Mouse (Mus musculus) hindbrain, embryonic 10.5 days (tissue): ENCODE measurements around the gene Tpr. TPM values are rescaled to one million over a fixed set of nuclear protein-coding genes. Genes with fewer than 3 reads are reported as not detected.

Experiments
- DNase-seq: peaks from one replicate; pipeline ENCODE4 v3.0.0-alpha.2; 2017; ENCODE audit warnings: low spot score
- H3K27ac ChIP-seq: fragments of 300-500 bp; sonication (generic); 2 replicates; pipeline ENCODE4 v1.5.1; 2016; ENCODE audit warnings: mild to moderate bottlenecking, moderate library complexity
- H3K27me3 ChIP-seq: fragments of 300-500 bp; sonication (generic); 2 replicates; pipeline ENCODE4 v1.6.1; 2016; ENCODE audit warnings: mild to moderate bottlenecking; ENCODE audit not compliant: poor library complexity, insufficient read depth, severe bottlenecking
- H3K36me3 ChIP-seq: fragments of 300-500 bp; sonication (generic); 2 replicates; pipeline ENCODE4 v1.6.1; 2016; ENCODE audit warnings: mild to moderate bottlenecking, moderate library complexity
- H3K4me1 ChIP-seq: fragments of 300-500 bp; sonication (generic); replicated peaks from 2 replicates; pipeline ENCODE4 v1.6.1; 2016; ENCODE audit warnings: mild to moderate bottlenecking
- H3K4me3 ChIP-seq: fragments of 300-500 bp; sonication (generic); 2 replicates; pipeline ENCODE4 v1.5.1; 2016; ENCODE audit warnings: mild to moderate bottlenecking, moderate library complexity
- H3K9me3 ChIP-seq: fragments of 300-500 bp; sonication (generic); 2 replicates; pipeline ENCODE4 v1.6.1; 2016; ENCODE audit warnings: mild to moderate bottlenecking, moderate library complexity
- WGBS: fragments of 180-500 bp; shearing (Covaris S2); methylation state at CpG from one replicate; pipeline ENCODE4 v1.1.7; 2016; 5-methylcytosine and 5-hydroxymethylcytosine counted together
- polyA plus RNA-seq: library from polyadenylated mRNA; unstranded; fragments of >200 nt; fragmentation: Nextera tagmentation; extraction: Ambion mirVana; gene quantifications from 2 replicates; pipeline ENCODE4 v1.2.1, GENCODE M21; 2016

Tpr gene
- polyA plus RNA-seq, 1 experiment from 2014 or later = 114 TPM

DNA sequence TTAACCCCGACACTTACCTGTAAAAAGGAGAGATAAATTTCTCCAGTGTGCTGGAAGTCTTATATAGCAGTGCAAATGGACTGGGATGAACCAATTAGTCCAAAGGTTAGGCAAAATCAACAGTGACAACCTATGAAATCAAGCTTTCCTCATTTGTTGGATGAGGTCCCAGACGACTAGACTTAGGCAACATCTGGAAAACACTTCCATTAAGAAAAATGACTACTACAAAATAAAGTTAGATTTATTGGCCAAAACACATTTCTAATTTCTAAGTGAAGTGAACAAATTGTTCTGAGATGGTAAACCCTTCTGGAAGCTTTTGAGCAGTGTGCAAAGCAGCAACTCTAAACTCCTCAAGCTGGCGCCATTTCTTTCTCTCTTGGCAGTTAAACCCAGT lies 73.5 kb downstream of the Tpr start, which contains the start of gene Prg4:
Prg4 (minus strand) TSS at position 34 of the 400 bp plus-strand sequence.
- no peaks in the 10 kb centered on the region for H3K27me3 ChIP-seq
- no peak for DNase-seq
- no peaks in the 10 kb centered on the region for H3K9me3 ChIP-seq
- no peak within 1 kb of the TSS for H3K4me3 ChIP-seq
- H3K36me3 ChIP-seq = no peaks in the 10 kb centered on the region
- H3K4me1 ChIP-seq = no peaks in the 10 kb centered on the region
- WGBS = 91% methylated on average over 3 of the region's 3 CpGs
- no peak within 1 kb of the TSS for H3K27ac ChIP-seq

DNA sequence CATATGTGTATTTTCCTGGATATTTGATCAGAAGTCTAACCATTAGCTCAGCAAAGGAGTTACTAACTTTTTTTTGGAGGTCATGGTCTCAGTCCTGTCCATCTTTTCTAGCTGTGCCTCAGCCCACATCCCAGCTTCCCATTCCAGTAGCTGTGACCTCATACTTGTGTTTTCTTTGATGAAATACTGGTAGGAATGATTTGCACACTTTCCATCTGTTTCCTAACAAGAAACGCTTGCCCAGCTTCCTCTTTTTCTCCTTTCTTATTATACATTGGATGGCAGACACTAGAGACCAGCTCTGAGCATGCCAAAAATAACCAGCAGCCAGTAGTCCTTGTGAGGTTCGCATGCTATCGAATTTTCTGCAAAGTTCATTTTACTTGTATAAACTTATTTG lies 77.4 kb downstream of the Tpr start:
- H3K27me3 ChIP-seq = no peaks in the 10 kb centered on the region
- no peak for DNase-seq
- no peaks in the 10 kb centered on the region for H3K36me3 ChIP-seq
- no peak overlapping the region for H3K4me3 ChIP-seq
- WGBS = 90% methylated on average over 3 of the region's 3 CpGs
- no peaks in the 10 kb centered on the region for H3K4me1 ChIP-seq
- H3K9me3 ChIP-seq = peaks cover 5% of the 10 kb centered on the region; the same call in 1 of the 2 replicates
- no peak overlapping the region for H3K27ac ChIP-seq

DNA sequence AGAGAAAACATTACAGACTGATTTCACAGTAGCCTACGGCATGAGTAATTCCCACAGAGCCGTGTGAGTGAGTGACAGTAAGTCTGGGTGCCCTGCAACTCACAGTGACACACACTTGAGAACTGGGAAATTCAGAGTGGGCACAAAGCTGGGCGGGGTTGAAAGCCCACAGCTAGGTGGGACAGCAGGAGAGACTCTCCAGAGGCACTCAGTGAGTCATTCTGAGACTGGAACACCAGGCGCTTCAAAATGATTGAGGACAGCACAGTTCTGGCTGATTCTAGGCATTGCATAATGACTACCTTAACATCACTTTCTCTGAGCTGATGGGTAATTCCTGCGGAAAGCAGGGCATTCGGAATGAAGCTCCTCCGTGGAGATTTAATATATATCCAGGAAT lies 79.9 kb downstream of the Tpr start:
- Histone ChIP-seq H3K27me3 (no peaks in the 10 kb centered on the region), H3K27ac (no peak overlapping the region), H3K9me3 (peaks cover 8% of the 10 kb centered on the region; the same call in 1 of the 2 replicates), H3K4me3 (no peak overlapping the region), H3K36me3 (no peaks in the 10 kb centered on the region), H3K4me1 (no peaks in the 10 kb centered on the region)
- 90% methylated on average over 7 of the region's 7 CpGs for WGBS
- no peak for DNase-seq

DNA sequence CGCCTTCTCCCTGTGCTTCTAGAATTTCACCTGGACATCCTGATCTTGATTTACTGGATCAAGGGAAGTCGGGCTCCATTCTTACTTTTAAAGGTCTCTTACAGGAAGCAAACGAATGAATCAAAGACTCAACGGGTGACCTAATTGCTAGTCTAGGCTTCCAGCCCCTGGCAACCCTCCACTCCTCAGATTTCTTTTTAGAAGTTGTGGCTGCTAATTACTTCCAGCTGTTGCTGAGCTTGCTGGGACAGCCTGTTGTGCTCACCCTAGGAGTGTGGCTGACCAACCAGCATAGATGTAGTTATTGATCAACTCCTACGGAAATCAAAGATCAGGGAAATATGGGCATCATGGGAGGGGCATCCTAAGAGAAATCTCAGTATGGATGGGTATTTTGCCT lies 88.0 kb downstream of the Tpr start:
- H3K36me3 ChIP-seq = no peaks in the 10 kb centered on the region
- 0 out of 2 replicates have a peak, but pooled peaks cover 2% of the 10 kb centered on the region for H3K4me1 ChIP-seq
- H3K9me3 ChIP-seq = no peaks in the 10 kb centered on the region
- H3K4me3 ChIP-seq = no peak overlapping the region
- no peaks in the 10 kb centered on the region for H3K27me3 ChIP-seq
- 68% methylated on average over 5 of the region's 5 CpGs for WGBS
- H3K27ac ChIP-seq = no peak overlapping the region
- no peak for DNase-seq

DNA sequence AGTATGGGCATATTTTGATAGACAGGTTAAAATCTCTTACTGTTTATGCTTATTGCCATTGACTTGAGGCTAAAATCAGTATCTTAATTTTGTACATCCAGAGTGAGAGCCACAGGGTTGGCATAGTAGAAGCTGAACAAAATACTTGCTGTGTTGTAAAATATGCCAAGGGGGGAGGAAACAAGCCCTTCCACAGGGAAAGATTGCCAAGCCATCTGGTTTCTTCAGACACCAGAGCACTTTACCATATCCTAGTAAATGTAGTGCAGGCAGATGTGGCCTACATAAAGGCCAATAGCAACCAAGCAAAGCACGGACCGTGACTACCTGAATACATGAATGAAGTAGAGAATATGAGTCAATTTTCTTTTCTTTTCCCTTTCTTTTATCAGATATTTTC lies 96.5 kb downstream of the Tpr start:
- Histone ChIP-seq H3K4me3 (no peak overlapping the region), H3K36me3 (no peaks in the 10 kb centered on the region), H3K27ac (no peak overlapping the region), H3K4me1 (no peaks in the 10 kb centered on the region), H3K9me3 (no peaks in the 10 kb centered on the region), H3K27me3 (no peaks in the 10 kb centered on the region)
- DNase-seq = no peak
- WGBS = 90% methylated on average over 2 of the region's 2 CpGs

DNA sequence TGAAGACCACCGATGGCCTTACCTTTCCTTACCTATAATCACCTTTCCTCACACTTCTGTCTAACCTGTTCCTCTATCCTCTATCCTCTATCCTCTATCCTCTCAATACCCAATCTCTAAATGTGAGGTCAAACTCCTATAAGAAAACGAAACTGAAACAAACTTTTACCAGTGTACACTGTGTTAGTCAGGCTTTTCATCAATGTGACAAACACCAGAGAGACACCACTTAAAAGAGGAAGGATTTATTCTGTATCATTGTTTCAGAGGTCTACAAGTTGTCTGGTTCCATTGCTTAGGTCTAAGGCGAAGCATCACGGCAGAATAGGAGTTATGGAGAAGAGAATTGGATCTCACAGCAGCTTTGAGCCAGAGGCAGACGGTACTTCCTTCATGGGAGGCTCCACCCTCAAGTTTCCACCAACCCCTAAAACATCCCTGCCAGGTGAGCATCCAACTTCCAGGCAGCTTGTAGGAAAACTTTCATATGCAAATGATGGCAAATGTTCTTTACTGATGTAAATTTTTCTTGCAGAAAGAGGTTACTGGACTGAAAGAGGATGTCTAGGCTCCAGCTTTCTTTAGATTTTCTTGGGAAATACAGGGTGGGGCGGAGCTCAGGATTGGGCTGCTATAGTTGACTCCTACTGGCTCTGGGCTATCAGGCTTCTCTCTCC lies 104.1 kb downstream of the Tpr start:
- H3K4me1 ChIP-seq = no peaks in the 10 kb centered on the region
- no peak overlapping the region for H3K4me3 ChIP-seq
- WGBS = 87% methylated on average over 6 of the region's 6 CpGs
- no peaks in the 10 kb centered on the region for H3K27me3 ChIP-seq
- no peak overlapping the region for H3K27ac ChIP-seq
- H3K36me3 ChIP-seq = no peaks in the 10 kb centered on the region
- no peak for DNase-seq
- H3K9me3 ChIP-seq = peaks cover 9% of the 10 kb centered on the region; the same call in 1 of the 2 replicates

DNA sequence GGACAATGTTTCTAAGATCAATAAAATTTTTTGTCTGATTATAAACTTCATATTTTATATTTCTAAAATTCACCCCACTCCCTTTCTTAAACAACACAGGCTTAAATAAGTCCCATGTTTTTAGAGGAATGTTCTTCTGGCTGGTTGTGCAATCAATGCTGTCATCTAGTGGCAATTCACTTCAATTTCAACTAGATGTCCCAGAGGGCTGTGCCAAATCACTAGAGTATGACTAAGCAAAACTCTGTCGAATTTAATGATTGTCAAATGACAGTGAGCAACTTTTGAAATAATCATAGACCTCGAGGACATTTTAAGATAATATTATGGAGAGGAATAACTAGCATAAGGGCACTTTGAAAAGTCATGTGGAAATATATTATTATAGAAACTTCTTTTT lies 105.1 kb downstream of the Tpr start:
- WGBS = 70% methylated on average over 2 of the region's 2 CpGs
- no peak overlapping the region for H3K4me3 ChIP-seq
- H3K27me3 ChIP-seq = no peaks in the 10 kb centered on the region
- H3K4me1 ChIP-seq = no peaks in the 10 kb centered on the region
- no peak overlapping the region for H3K27ac ChIP-seq
- H3K36me3 ChIP-seq = no peaks in the 10 kb centered on the region
- peaks cover 9% of the 10 kb centered on the region; the same call in 1 of the 2 replicates for H3K9me3 ChIP-seq
- no peak for DNase-seq

DNA sequence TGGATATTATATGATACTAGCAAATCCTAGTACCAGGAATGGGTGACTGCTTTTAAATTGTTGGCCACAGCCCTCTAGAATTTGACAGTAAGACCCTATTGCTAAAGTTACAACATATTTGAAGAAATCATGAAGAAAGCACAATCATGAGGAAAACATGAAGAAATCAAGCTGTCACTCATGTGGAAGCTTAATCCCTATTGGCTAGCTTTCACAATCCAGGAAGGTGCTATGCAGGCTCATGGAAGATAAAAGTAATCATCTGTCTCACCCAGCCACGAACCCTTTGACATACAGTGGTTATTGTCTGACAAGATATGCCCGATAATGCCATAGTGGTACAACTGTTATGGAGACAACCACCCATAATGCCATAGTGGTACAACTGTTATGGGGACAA lies 105.5 kb downstream of the Tpr start:
- Histone ChIP-seq H3K36me3 (no peaks in the 10 kb centered on the region), H3K27me3 (no peaks in the 10 kb centered on the region), H3K9me3 (peaks cover 9% of the 10 kb centered on the region; the same call in 1 of the 2 replicates), H3K4me3 (no peak overlapping the region), H3K27ac (no peak overlapping the region), H3K4me1 (no peaks in the 10 kb centered on the region)
- DNase-seq = no peak
- 83% methylated on average over 2 of the region's 2 CpGs for WGBS

Other genes starting within 250 kb of the Tpr start
- gene Pdc, start 73.4 kb upstream of the Tpr start, polyA plus RNA-seq = not detected in 2 replicates
- 26.2 and 28.8 TPM in 2 replicates for gene Odr4, start 242 bp downstream of the Tpr start, polyA plus RNA-seq
- gene Prg4, start 73.3 kb downstream of the Tpr start, polyA plus RNA-seq = 0.22 and 0.49 TPM in 2 replicates